Mouse (Mus musculus): ENCODE data around the gene Iqgap2.
A peak's percentile ranks its signal among the peaks of the same experiment; 100 is the strongest.

Gene Iqgap2

GRCm38 (mm10) chr13:95714271-95714975 lies 177.3 kb downstream of the Iqgap2 start:
- DNase-seq (ENCODE audit: low spot score in 2 of 2) = no peak

GRCm38 (mm10) chr13:95712570-95713268 lies 179.0 kb downstream of the Iqgap2 start:
- DNase-seq (ENCODE audit: low spot score in 2 of 2) = no peak

GRCm38 (mm10) chr13:95712054-95712453 lies 179.7 kb downstream of the Iqgap2 start:
- DNase-seq (ENCODE audit: low spot score in 2 of 2) = no peak

GRCm38 (mm10) chr13:95705589-95705988 lies 186.1 kb downstream of the Iqgap2 start:
- DNase-seq (ENCODE audit: low spot score in 2 of 2) = no peak

GRCm38 (mm10) chr13:95703376-95703775 lies 188.3 kb downstream of the Iqgap2 start:
- DNase-seq (ENCODE audit: low spot score in 2 of 2) = no peak

- no peak for DNase-seq (ENCODE audit: low spot score in 2 of 2)
These were observed 193.8 kb downstream of the Iqgap2 start for GRCm38 (mm10) chr13:95697874-95698273.

GRCm38 (mm10) chr13:95696654-95697163 lies 195.0 kb downstream of the Iqgap2 start, which contains the start of gene F2rl2:
Gene F2rl2 (plus strand): TSS chr13:95696853.
- DNase-seq (ENCODE audit: low spot score in 2 of 2) = no peak

GRCm38 (mm10) chr13:95696120-95696653 lies 195.5 kb downstream of the Iqgap2 start:
- no peak for DNase-seq (ENCODE audit: low spot score in 2 of 2)

GRCm38 (mm10) chr13:95692201-95692600 lies 199.5 kb downstream of the Iqgap2 start:
- DNase-seq (ENCODE audit: low spot score in 2 of 2) = peak in 1 of 2 experiments; percentile 31

- DNase-seq (ENCODE audit: low spot score in 2 of 2) = no peak
These were observed 203.1 kb downstream of the Iqgap2 start for GRCm38 (mm10) chr13:95688576-95688975.

GRCm38 (mm10) chr13:95685736-95686135 lies 206.0 kb downstream of the Iqgap2 start:
- no peak for DNase-seq (ENCODE audit: low spot score in 2 of 2)

- no peak for DNase-seq (ENCODE audit: low spot score in 2 of 2)
These were observed 207.0 kb downstream of the Iqgap2 start for GRCm38 (mm10) chr13:95684656-95685244.

- no peak for DNase-seq (ENCODE audit: low spot score in 2 of 2)
These were observed 212.2 kb downstream of the Iqgap2 start for GRCm38 (mm10) chr13:95679491-95679941.

- no peak for DNase-seq (ENCODE audit: low spot score in 2 of 2)
These were observed 212.6 kb downstream of the Iqgap2 start for GRCm38 (mm10) chr13:95679078-95679477.

GRCm38 (mm10) chr13:95672372-95672771 lies 219.3 kb downstream of the Iqgap2 start:
- DNase-seq (ENCODE audit: low spot score in 2 of 2) = no peak

- DNase-seq (ENCODE audit: low spot score in 2 of 2) = no peak
These were observed 220.4 kb downstream of the Iqgap2 start for GRCm38 (mm10) chr13:95671108-95671897.

- DNase-seq (ENCODE audit: low spot score in 2 of 2) = no peak
These were observed 221.2 kb downstream of the Iqgap2 start for GRCm38 (mm10) chr13:95670534-95670933.

GRCm38 (mm10) chr13:95667260-95667659 lies 224.5 kb downstream of the Iqgap2 start:
- DNase-seq (ENCODE audit: low spot score in 2 of 2) = no peak

- DNase-seq (ENCODE audit: low spot score in 2 of 2) = no peak
These were observed 225.9 kb downstream of the Iqgap2 start for GRCm38 (mm10) chr13:95665644-95666356.

- DNase-seq (ENCODE audit: low spot score in 2 of 2) = no peak
These were observed 227.9 kb downstream of the Iqgap2 start for GRCm38 (mm10) chr13:95663834-95664233.

GRCm38 (mm10) chr13:95659432-95659831 lies 232.3 kb downstream of the Iqgap2 start:
- DNase-seq (ENCODE audit: low spot score in 2 of 2) = no peak
